Mouse (Mus musculus) thymus, adult 2 months (tissue): ENCODE data around the gene Gm13199. TPM values are rescaled to one million over a fixed set of nuclear protein-coding genes. Genes with fewer than 3 reads are reported as not detected.
A peak's percentile ranks its signal among the peaks of the same experiment; 100 is the strongest.

Experiments
- DNase-seq: peaks from one replicate; pipeline ENCODE4 v3.0.0; 2021
- H3K27ac ChIP-seq: fragments of 200-500 bp; 2 replicates; pipeline ENCODE4 v1.5.1; 2012; ENCODE audit warnings: low read length, control low read depth; ENCODE audit not compliant: control insufficient read depth, insufficient read depth
- H3K27me3 ChIP-seq: fragments of 200-500 bp; 2 replicates; pipeline ENCODE4 v1.6.1; 2012; ENCODE audit warnings: mild to moderate bottlenecking, low read length, moderate library complexity, mixed read lengths; ENCODE audit not compliant: control insufficient read depth, insufficient read depth
- H3K36me3 ChIP-seq: fragments of 200-500 bp; 2 replicates; pipeline ENCODE4 v1.6.1; 2012; ENCODE audit warnings: mild to moderate bottlenecking, low read length, moderate library complexity; ENCODE audit not compliant: control insufficient read depth, insufficient read depth
- H3K4me1 ChIP-seq: fragments of 200-500 bp; replicated peaks from 2 replicates; pipeline ENCODE4 v1.6.1; 2012; ENCODE audit warnings: low read length; ENCODE audit not compliant: control insufficient read depth, insufficient read depth
- H3K4me3 ChIP-seq: fragments of 200-500 bp; 2 replicates; pipeline ENCODE4 v1.5.1; 2012; ENCODE audit warnings: mild to moderate bottlenecking, low read length, control low read depth, moderate library complexity; ENCODE audit not compliant: control insufficient read depth, insufficient read depth
- CTCF ChIP-seq: fragments of 200-500 bp; IDR thresholded peaks from 2 replicates; pipeline ENCODE4 v1.5.1; 2012; ENCODE audit warnings: mild to moderate bottlenecking, control low read depth, low read length, moderate library complexity, borderline replicate concordance; ENCODE audit not compliant: control insufficient read depth, poor library complexity, insufficient read depth; ENCODE audit errors: extremely low read depth
- POLR2A ChIP-seq: fragments of 200-500 bp; IDR thresholded peaks from 2 replicates; pipeline ENCODE4 v1.6.1; 2012; ENCODE audit warnings: mild to moderate bottlenecking, low read length, control low read depth, moderate library complexity; ENCODE audit not compliant: control insufficient read depth, poor library complexity, insufficient read depth; ENCODE audit errors: extremely low read depth
- WGBS: fragments of 180-500 bp; shearing (Covaris S2); methylation state at CpG from one replicate; pipeline ENCODE4 v1.1.7; 2018; 5-methylcytosine and 5-hydroxymethylcytosine counted together
- polyA plus RNA-seq: library from polyadenylated mRNA; depleted of rRNA; stranded (reverse); fragments of >200 nt; gene quantifications from 2 replicates; pipeline ENCODE4 v1.2.3, GENCODE M21; 2012

The Gm13199 gene
- polyA plus RNA-seq, 1 experiment, result 3.8 TPM

- Histone ChIP-seq H3K36me3 (peaks cover 4% of the 10 kb centered on the region; the same call in 1 of the 2 replicates), H3K27ac (no peak overlapping the region), H3K4me3 (no peak overlapping the region), H3K27me3 (no peaks in the 10 kb centered on the region), H3K4me1 (no peaks in the 10 kb centered on the region)
- no peak for TF ChIP-seq POLR2A
- TF ChIP-seq CTCF, result no peak
- DNase-seq, result no peak
- WGBS, result 92% methylated on average over 9 of the region's 9 CpGs
These were observed 11.6 kb downstream of the Gm13199 start for GRCm38 (mm10) chr2:5851116-5851515.

GRCm38 (mm10) chr2:5845826-5846225 lies 16.9 kb downstream of the Gm13199 start:
- Histone ChIP-seq H3K4me3 (no peak overlapping the region), H3K27me3 (no peaks in the 10 kb centered on the region), H3K4me1 (0 out of 2 replicates have a peak, but pooled peaks cover 2% of the 10 kb centered on the region), H3K36me3 (peaks cover 9% of the 10 kb centered on the region), H3K27ac (no peak overlapping the region)
- WGBS, result 11% methylated on average over 4 of the region's 4 CpGs
- no peak for DNase-seq
- TF ChIP-seq POLR2A (no peak), CTCF (no peak)

DNA sequence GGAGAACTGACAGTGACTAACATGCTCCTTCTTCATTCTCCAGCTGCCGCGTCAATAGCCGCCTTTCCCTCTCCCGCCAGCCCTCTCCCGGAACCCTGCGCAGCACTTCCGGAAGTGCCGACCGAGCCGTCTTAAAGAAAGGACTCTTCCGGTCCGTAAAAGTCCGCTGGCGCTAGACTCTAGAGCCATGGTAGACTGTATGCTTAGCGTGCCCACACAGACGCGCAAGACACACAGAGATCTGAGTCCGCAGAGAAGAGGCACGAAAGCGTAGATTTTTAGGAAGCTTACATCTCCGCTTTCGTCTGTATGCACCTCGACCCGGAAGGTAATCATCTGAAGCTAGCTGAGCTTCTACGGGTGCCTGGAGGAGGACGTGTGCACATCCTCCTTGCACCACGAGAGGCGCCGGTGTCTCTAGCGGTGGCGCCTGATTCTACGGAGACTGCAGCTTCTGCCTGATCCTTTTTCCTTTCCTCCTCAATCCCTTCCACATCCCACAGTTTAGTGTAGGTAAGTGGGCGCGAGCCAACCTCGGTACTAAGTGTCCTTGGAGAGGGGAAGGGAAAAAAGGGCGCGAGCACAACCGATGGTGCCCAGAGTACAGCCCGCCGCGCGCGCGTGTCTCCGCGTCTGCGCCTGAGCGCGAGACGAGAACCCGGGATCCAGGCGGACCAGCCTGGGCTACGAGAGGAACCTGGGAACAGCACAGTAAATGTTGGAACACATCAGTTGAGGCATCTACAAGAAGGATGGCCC lies 17.7 kb downstream of the Gm13199 start, which contains the start of the genes Nudt5 and Cdc123:
Gene Nudt5 (plus strand): TSS at position 147 of the 759 bp plus-strand sequence.
Gene Cdc123 (minus strand): TSS at position 292 of the 759 bp plus-strand sequence.
- TF ChIP-seq POLR2A, result peak; percentile 59; the same call in 1 of the 2 replicates
- peak; percentile 76; the same call in 1 of the 2 replicates for TF ChIP-seq CTCF
- under 1% methylated on average over 53 of the region's 53 CpGs for WGBS

GRCm38 (mm10) chr2:5844181-5844872 lies 18.4 kb downstream of the Gm13199 start:
- 3% methylated on average over 23 of the region's 23 CpGs for WGBS
- Histone ChIP-seq H3K4me1 (0 out of 2 replicates have a peak, but pooled peaks cover 2% of the 10 kb centered on the region), H3K36me3 (peaks cover 16% of the 10 kb centered on the region), H3K27me3 (no peaks in the 10 kb centered on the region), H3K27ac (peak overlapping the region; percentile 76), H3K4me3 (peak overlapping the region; percentile 56)
- DNase-seq, result no peak
- TF ChIP-seq CTCF (no peak), POLR2A (no peak)

More for the DNA sequence above, 17.7 kb downstream of the Gm13199 start, which contains the start of the genes Nudt5 and Cdc123:
- Histone ChIP-seq H3K27ac (peak within 1 kb of the TSS; percentile 76), H3K4me1 (0 out of 2 replicates have a peak, but pooled peaks cover 2% of the 10 kb centered on the region), H3K4me3 (peak within 1 kb of the TSS; percentile 56), H3K27me3 (no peaks in the 10 kb centered on the region), H3K36me3 (peaks cover 16% of the 10 kb centered on the region)
- peak; percentile 88 for DNase-seq

DNA sequence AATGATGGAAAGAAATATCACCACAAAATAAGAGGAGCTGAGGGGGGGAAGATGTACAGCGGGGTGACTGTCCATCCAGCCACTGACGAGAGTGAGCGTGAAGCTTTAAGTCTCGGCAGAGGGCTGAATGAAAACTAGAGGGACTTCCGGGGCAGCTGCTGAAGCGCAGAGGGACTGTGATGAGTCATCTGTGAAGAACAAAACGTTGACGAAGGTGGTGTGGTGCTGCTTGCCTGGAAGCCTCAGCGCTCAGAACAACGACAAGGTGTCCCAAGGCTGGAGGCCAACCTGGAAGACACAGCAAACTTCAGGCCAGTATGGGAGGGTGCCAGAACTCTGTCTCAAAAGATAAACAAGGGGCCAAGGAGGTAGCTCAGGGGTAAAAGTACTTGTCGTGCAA lies 21.9 kb downstream of the Gm13199 start:
- no peak for DNase-seq
- peaks cover 26% of the 10 kb centered on the region for H3K36me3 ChIP-seq
- no peak overlapping the region for H3K27ac ChIP-seq
- no peaks in the 10 kb centered on the region for H3K27me3 ChIP-seq
- H3K4me1 ChIP-seq, result 0 out of 2 replicates have a peak, but pooled peaks cover 2% of the 10 kb centered on the region
- 95% methylated on average over 11 of the region's 11 CpGs for WGBS
- TF ChIP-seq CTCF (no peak), POLR2A (no peak)
- no peak overlapping the region for H3K4me3 ChIP-seq

GRCm38 (mm10) chr2:5825265-5825913 lies 37.3 kb downstream of the Gm13199 start:
- 98% methylated on average over 5 of the region's 5 CpGs for WGBS
- Histone ChIP-seq H3K4me3 (no peak overlapping the region), H3K36me3 (peaks cover 28% of the 10 kb centered on the region)

More at GRCm38 (mm10) chr2:5825265-5825913, 37.3 kb downstream of the Gm13199 start:
- H3K27me3 ChIP-seq, result no peaks in the 10 kb centered on the region
- no peaks in the 10 kb centered on the region for H3K4me1 ChIP-seq
- DNase-seq, result no peak
- no peak for TF ChIP-seq POLR2A
- TF ChIP-seq CTCF, result no peak
- H3K27ac ChIP-seq, result no peak overlapping the region
